Mouse (Mus musculus) layer of hippocampus, postnatal 14 days (tissue): ENCODE measurements around the gene Nipsnap3b. TPM values are rescaled to one million over a fixed set of nuclear protein-coding genes. Genes with fewer than 3 reads are reported as not detected.

ENCODE experiments used
- DNase-seq, 2 experiments: peaks; one replicate each; pipeline ENCODE4 v3.0.0; 2021 to 2022; ENCODE audit warnings: low spot score in 2 of 2, mixed read lengths in 1 of 2
- long read RNA-seq, 2 experiments: library from polyadenylated mRNA; stranded (forward); transcript quantifications; one replicate each; pipeline ENCODE4 v2.0.0; 2021
- total RNA-seq, 2 experiments: library from RNA; stranded (reverse); gene quantifications; 2 replicates each; pipeline ENCODE4 v1.2.3; 2021

Gene Nipsnap3b
- total RNA-seq, result 10 to 100 TPM; 15.0 to 19.5 TPM
- long read RNA-seq, experiment 1, transcript Nipsnap3b-201 (6 exons, 1,552 nt), result major isoform, 34 of 35 reads
- long read RNA-seq, experiment 1, partial matches to known transcripts, result 0 of 35 reads
- long read RNA-seq, experiment 1, other reads (novel, unspliced or antisense), result 1 of 35 reads
- long read RNA-seq, experiment 2, transcript Nipsnap3b-201 (6 exons, 1,552 nt), result major isoform, 47 of 48 reads
- long read RNA-seq, experiment 2, partial matches to known transcripts, result 0 of 48 reads
- long read RNA-seq, experiment 2, other reads (novel, unspliced or antisense), result 0 of 48 reads

DNA sequence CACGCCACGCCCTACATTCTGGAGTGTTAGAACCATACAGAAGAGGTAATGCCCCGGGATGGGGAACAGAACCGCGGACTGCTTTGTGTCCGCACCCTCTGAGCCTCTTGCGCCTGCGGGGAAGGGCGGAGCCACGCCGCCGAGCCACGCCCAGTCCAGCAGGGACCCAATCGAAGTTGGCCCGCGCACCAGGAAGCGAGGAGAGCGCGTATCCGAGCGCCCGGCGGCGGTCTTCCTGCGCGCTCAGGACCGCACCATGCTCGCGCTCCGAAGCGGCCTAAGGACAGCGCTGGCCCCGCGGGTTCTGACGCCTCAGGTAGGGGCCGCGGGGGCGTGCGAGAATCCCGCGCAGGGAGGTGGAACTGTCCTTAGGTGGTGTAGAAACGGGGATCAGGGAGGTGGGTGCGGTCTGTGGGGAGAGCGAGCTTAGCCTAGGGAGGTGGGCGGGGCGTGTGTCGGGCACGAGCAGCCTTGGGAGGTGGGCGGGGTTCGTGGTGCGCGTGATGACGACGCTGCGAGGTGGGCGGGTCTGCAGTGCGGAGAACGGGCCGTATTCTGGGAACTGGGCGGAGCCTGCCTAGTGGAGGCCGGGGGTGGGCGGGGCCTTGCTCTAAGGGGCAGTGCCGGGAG, at the start of gene Nipsnap3b:
TSS of gene Nipsnap3b (plus strand) at position 149 of the 630 bp plus-strand sequence.
- peak; percentile 96 to 97 for DNase-seq

DNA sequence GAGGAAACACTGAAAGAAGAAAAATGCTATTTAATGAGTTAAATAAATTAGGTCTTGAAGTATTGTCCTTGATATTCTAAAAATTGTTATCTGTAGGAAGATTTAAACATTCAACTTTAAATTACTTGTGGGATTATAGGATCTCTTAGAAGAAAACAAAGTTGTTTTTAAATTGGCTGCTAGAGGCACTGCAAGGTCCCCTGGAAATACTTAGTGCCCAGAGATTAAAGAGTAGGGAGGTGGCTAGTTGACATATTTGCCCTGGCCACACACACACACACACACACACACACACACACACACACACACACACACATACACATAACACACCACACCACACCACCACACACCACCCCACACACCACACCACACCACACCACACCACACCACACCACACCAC, 47.4 kb upstream of the Nipsnap3b start, which contains the start of gene Olfr270:
TSS of gene Olfr270 (plus strand) at position 301 of the 400 bp plus-strand sequence.
- no peak for DNase-seq

DNA sequence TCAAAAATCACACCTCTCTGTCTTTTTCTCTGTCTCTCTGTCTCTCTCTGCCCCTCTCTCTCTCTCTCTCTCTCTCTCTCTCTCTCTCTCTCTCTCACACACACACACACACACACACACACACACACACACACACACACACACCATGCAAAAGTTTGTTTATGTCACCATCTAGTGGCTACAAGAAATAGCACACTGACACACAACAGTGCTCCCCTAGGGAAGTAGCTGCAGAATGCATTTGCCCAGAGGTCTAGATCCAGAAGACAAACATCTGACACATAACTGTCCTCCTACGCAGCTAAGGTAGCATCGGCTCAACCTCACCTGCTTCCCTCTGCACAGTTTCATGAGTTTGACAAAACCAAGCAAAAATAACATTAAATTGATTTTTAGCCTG, 26.5 kb upstream of the Nipsnap3b start:
- peak in 1 of 2 experiments; percentile 25 for DNase-seq

DNA sequence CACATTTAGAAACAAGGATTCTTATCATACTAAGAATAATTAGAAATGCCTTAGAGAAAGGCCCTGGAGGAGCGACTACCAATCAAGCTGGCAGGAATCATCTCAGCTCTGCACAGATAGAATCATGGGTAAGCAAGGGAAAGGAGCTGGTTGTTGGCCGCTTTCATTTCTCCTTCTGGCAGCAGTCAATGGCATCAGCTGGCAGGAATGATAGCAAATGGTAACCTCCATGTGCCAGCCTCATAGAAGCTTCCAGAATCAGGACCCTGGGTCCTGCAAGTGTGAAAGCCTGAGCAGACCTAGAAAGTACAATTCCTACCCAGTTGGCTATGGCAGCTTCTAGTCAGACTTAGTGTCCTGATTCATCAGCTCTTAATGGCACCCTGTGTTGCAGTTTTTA, 25.4 kb upstream of the Nipsnap3b start:
- DNase-seq, result no peak

DNA sequence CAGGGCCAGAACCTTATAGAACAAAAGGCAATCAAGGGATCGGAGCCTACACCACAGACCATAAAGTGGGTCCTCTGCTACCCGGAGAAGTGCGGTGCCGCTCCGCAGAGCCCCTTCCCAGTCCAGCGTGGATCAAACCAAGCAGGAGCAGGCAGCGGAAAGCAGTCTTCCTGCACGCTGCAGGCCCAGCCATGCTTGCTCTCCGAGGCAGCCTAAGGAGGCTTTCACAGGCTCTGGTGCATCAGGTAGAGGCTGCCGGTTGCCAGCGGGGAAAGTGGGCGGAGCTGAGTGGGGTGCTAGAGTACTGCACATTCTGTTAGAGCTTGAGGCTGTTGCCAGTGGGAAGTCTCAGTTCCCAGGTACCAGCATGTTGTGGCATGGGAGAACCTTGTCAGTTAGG, 22.4 kb upstream of the Nipsnap3b start, which contains the start of gene Nipsnap3a:
TSS of gene Nipsnap3a (plus strand) at position 25 of the 400 bp plus-strand sequence.
- no peak for DNase-seq

DNA sequence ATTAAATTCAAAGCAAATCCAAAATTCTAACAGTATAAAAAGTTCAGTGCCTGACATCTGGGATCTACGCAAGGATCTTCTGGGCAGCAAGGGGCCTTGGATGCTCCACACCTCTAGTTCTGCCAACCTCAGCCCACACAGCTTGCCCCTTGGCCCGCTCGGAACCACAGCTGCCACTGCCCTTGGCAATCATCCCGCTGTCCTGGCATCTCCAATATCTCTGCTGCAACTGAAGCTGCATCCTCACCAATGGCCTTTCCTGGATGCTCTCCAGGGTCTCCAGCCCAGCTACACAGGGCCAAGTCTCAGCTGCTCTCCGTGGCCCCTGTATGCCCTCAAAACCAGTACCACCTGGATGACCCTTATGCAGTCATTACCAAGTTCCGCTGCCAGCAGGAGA, 12.2 kb upstream of the Nipsnap3b start:
- DNase-seq, result no peak

DNA sequence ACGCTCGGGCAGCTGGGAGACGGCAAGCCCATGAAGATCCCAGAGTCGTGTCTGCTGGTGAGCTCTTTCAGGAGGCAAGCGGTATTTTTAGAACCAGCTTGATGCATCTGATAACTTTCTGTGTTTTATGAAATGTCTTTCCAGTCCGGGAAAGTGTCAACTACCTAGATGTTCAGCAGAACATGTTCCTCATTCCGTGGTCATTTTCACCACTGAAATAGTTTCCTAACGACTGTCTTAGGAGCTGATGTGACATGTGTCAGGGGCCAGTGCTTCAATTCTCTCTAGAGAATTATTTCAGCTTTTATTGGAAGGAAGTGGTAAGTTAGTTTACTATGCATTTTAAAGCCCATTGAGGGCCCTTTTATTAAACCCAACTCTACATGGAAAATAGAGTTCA, 11.5 kb upstream of the Nipsnap3b start:
- DNase-seq, result no peak

GRCm38 (mm10) chr4:53009183-53009582, 2.5 kb upstream of the Nipsnap3b start:
- no peak for DNase-seq

DNA sequence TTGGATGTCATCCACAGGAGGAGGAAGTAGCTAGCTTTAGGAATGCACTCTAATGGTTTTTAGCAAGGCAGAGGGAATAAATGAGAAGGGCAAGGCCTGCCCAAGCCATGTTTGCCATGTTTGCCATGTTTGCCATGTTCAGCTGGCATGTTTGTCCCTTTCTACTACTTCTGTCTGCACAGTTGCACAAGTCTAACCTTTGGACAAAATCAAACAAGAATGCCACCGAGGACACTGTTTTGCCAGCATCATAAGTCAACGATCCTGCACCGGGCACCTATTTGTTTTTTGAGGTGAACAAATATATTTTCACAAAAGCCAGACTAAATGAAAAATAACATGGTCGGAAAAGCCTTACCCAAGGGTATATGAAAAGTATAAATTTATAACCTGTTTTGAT, 1.8 kb upstream of the Nipsnap3b start:
- no peak for DNase-seq

DNA sequence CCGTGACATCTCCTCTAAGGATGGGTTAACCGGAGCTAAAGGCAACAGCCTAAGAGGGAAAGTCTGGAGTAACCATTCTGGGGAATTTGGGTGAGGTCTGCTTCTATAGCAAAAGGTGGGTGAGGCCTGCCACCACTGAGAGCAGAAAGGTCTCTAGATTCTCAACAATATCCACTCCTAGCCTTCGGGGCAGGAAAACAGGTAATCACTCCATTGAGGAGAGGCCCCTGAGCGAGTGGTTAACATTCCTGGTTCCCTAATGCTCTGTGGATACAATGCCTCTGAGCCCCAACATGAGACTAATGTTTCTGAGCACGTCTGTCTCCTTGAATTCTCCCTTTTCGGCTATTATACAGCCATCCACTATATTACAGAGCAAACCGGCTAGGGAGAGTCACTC, 2.7 kb downstream of the Nipsnap3b start:
- DNase-seq, result no peak

DNA sequence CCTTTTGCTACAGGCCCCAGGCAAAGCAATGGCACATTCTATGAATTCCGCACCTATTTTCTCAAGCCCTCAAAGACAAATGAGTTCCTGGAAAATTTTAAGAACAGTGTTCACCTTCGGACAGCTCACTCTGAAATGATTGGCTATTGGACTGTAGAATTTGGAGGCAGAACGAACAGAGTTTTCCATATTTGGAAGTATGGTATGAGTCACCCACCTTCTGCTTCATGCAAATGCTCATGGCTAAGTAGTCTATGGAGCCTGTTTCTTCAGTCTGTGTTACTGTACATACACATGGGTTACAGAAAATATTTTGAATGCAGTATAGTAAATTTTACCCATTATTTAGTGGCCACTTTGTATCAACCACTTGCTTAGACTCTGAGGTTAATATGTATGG, 3.3 kb downstream of the Nipsnap3b start:
- DNase-seq, result no peak

GRCm38 (mm10) chr4:53018392-53018791, 6.7 kb downstream of the Nipsnap3b start:
- DNase-seq, result no peak

DNA sequence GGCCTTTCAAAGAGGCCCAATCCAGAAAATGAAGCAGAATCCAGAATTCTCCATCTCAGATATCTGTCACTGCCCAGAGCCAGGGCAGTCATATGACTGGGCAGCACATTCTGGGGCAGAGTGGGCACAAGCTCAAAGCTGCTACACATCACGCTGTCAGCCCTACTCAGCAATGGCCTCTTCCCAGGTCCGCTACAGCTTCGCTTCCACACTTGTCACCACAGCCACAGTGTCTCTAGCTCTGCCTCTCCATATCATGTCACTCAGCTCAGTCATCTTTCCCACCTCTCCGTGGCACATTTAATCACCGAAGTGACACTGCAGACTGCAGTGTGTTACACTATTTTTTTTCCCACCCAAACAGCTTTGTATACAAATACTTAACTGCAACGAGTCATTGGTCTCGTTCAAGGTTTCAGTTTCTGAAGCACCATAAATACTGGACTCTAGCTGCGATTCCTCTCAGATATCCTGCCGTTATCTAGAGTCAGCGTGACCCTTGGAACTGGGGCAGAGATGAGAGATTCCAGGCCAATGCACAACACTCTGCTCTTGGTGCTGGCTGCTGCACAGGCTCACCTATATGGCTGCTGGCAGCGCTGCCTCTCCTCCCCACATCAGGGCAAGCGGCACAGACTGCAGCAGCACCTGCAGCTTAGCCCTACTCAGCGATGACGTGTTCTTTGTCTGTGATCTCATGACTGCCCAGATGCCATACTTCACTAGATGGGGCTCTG, 11.7 kb downstream of the Nipsnap3b start:
- DNase-seq, result no peak

GRCm38 (mm10) chr4:53024397-53024796, 12.7 kb downstream of the Nipsnap3b start:
- no peak for DNase-seq

DNA sequence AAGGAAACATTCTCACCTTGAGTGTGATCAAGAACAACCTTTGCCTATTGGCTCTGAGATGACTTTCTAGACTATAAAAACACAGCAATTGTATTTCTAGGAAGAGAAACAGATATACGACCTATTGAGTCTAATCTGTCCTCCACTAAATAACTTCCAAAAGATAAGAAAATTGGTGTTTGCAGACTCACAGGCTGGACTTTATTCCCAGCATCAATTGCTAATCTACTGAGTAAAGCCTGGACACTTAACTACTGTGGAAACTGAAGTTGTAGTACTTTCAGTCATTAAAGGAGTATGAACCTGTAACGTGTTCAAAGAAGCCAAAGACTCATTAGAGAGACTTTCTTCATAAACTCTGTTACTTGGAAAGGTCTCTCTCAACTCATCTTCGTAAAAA, 16.1 kb downstream of the Nipsnap3b start:
- DNase-seq, result no peak

GRCm38 (mm10) chr4:53030326-53030948, 18.8 kb downstream of the Nipsnap3b start:
- DNase-seq, result peak in 1 of 2 experiments; percentile 40

GRCm38 (mm10) chr4:53043819-53044218, 32.1 kb downstream of the Nipsnap3b start:
- peak; percentile 35 to 70 for DNase-seq

DNA sequence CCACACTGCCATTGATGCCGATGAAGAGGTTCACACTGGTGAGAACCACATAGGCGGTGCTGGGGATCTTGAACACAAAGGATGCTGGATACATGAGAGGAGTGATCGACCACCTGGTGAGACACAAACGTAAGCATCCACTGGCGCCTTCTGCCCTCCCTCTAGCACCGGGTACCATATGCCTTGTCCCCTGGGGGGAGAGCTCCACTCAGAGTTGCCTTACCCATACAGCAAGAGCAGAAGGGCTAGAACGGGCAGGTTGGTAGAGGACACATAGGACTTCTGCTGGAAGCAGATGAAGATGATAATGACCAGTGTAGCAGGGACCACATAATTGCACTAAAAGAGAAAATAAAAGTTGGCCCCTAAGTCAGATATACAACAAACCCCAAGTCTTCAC, 34.1 kb downstream of the Nipsnap3b start:
- no peak for DNase-seq

DNA sequence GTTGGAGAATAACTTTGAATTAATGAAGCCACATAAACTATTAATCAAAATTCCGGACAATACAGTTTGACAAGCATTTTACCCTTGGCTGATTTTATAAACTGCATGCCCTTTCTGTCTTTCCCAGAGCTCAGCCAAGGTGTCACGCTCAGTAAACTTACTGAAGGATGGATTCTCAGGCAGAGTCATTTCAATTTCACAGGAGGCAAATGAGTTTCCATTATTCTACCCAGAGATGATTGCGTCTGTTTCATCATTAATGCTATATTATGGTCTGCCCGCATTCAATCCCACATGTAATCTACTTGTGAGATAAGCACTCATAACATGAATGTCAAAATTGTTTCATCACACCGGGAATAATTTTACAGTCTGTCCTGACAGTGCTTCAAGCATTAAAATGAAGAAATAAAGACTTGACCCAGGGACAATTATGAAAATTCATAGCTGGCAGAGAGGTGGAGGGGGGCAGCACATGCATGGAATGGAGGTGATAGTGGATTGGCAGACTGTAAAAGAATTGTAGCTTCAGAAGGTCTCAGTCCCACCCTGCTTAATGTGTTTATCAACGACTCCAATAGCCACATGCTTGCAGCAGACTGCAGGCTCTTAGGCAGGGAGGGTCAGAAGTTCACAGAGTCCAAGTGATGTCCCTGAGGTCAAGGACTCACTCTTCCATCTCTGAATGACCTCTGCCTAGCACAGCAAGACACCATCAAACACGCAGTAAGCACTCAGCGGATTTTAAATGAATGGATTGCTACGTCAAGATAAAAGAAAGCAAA, 34.8 kb downstream of the Nipsnap3b start:
- no peak for DNase-seq

DNA sequence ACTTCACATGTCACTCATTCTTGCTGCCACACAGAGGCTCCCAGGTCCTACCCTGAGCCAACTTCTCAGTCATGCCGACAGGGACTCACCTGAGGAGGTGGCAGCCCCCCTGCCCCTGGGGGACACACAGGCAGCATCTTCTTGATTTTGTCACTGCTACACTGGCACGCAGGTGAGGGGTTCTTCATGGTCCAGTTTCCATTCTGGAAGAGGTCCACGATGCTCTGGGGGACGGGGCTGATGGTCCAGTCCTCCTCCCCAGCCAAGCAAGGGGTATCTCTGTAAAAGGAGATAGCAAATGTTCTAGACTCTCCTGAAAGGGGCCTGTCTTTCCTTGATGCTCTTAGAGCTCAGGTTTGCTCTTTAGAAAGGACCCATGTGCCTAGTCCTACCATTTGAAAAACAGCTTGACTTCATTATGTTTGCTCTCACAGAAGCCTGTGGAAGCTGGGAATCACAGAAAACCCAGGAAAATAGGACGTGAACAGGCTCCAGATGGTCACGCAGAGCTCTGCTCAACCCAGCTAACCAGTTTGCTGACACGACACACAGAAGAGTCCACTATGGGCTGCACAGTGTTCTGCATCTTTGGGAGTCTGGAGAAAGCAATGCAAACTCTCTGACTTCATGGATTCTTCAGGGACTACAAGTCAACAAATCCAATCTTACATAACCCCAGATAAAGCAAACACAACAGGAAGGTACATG, 50.8 kb downstream of the Nipsnap3b start:
- peak; percentile 8 to 15 for DNase-seq
